Mouse (Mus musculus): ENCODE measurements around the gene Dnah9. TPM values are rescaled to one million over a fixed set of nuclear protein-coding genes. Genes with fewer than 3 reads are reported as not detected.

The Dnah9 gene
- polyA plus RNA-seq, 1 experiment, result not detected

DNA sequence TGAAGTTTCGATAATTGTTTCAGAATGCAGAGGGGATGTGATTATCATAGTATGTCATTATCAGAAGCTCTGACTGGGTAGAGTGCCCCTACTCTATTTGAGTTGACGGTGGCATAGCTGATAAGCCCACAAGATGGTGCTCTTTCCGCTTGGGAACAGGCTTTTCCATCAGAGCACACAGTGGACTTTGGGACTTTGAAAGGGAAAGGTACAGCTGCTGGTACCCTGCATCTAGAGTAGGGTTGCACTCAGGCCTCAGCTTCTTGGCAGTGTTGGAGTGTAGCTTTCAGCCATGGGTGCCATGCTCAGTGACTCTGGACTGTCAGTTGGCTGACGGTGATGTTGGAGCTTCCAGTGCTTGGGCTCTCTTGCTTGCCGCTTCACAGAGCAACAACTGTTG, 348.1 kb downstream of the Dnah9 start:
- Histone ChIP-seq H3K9me3 (replicated peaks; ENCODE audit: control insufficient read depth, insufficient read depth, low read length, poor library complexity, severe bottlenecking) (no peaks in the 10 kb centered on the region), H3K27me3 (ENCODE audit: control insufficient read depth, insufficient read depth, low read length, poor library complexity, severe bottlenecking) (no peaks in the 10 kb centered on the region), H3K36me3 (ENCODE audit: control insufficient read depth, insufficient read depth, low read length, poor library complexity, severe bottlenecking) (peaks cover 2% of the 10 kb centered on the region; the same call in 1 of the 2 replicates), H3K27ac (ENCODE audit: insufficient read depth, low read length) (no peak overlapping the region), H3K4me1 (ENCODE audit: control insufficient read depth, insufficient read depth, low read length) (no peaks in the 10 kb centered on the region), H3K9ac (ENCODE audit: low read depth, poor library complexity, severe bottlenecking) (no peak overlapping the region), H3K4me3 (ENCODE audit: low read depth, low read length) (no peak overlapping the region)
- TF ChIP-seq CTCF (IDR thresholded peaks at IDR 0.05; ENCODE audit: low read depth, low read length) (peak; percentile 6), POLR2A (IDR thresholded peaks at IDR 0.05; ENCODE audit: insufficient read depth, low read length) (no peak)

DNA sequence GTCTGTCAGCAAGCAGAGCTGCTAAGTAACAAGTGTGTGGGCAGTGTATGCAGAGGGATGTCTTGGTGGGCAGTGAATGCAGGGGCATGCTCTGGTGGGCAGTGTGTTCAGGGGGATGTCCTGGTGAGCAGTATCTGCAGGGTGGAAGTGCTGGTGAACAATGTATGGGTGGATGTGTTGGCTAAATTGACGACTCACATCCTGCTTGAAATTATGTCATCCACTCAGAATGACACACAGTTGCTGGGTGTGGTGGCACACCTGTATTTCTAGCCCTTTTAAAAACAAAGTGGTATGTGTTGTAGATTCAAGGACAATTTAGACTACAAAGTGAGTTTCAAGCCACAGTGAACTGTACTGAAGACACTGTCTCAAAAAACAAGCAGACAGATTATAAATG, 350.2 kb downstream of the Dnah9 start:
- no peak overlapping the region for H3K27ac ChIP-seq (ENCODE audit: insufficient read depth, low read length)
- no peaks in the 10 kb centered on the region for H3K27me3 ChIP-seq (ENCODE audit: control insufficient read depth, insufficient read depth, low read length, poor library complexity, severe bottlenecking)
- H3K4me1 ChIP-seq (ENCODE audit: control insufficient read depth, insufficient read depth, low read length), result no peaks in the 10 kb centered on the region
- no peak overlapping the region for H3K4me3 ChIP-seq (ENCODE audit: low read depth, low read length)
- peaks cover 8% of the 10 kb centered on the region for H3K36me3 ChIP-seq (ENCODE audit: control insufficient read depth, insufficient read depth, low read length, poor library complexity, severe bottlenecking)
- H3K9ac ChIP-seq (ENCODE audit: low read depth, poor library complexity, severe bottlenecking), result no peak overlapping the region
- TF ChIP-seq EP300 (IDR thresholded peaks at IDR 0.05; ENCODE audit: insufficient read depth, low read depth, low read length) (no peak), CTCF (IDR thresholded peaks at IDR 0.05; ENCODE audit: low read depth, low read length) (no peak)
- no peaks in the 10 kb centered on the region for H3K9me3 ChIP-seq (replicated peaks; ENCODE audit: control insufficient read depth, insufficient read depth, low read length, poor library complexity, severe bottlenecking)

DNA sequence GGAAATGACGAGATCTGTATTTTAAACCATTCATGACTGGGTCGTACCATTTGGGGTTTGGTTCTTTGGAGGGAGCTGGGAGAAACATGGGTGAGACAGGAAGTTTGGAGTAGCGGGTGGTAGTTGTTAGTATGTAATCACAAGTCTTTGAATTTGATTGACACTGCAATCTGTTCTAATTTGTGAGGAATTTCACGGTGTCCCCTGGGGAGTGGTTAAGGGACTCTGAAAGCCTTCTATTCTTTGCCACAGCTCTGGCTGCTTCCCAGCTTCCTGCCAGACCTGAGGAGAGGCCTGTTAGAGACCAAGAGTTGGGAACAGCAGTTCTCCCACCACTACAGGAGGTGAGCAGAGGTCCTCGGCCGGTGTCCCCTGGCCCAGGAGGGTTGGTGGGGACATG, 352.1 kb downstream of the Dnah9 start:
- no peak overlapping the region for H3K9ac ChIP-seq (ENCODE audit: low read depth, poor library complexity, severe bottlenecking)
- no peak overlapping the region for H3K4me3 ChIP-seq (ENCODE audit: low read depth, low read length)
- H3K27ac ChIP-seq (ENCODE audit: insufficient read depth, low read length), result no peak overlapping the region
- H3K27me3 ChIP-seq (ENCODE audit: control insufficient read depth, insufficient read depth, low read length, poor library complexity, severe bottlenecking), result no peaks in the 10 kb centered on the region
- TF ChIP-seq CTCF (IDR thresholded peaks at IDR 0.05; ENCODE audit: low read depth, low read length) (no peak), EP300 (IDR thresholded peaks at IDR 0.05; ENCODE audit: insufficient read depth, low read depth, low read length) (no peak), POLR2A (IDR thresholded peaks at IDR 0.05; ENCODE audit: insufficient read depth, low read length) (no peak)
- H3K9me3 ChIP-seq (replicated peaks; ENCODE audit: control insufficient read depth, insufficient read depth, low read length, poor library complexity, severe bottlenecking), result no peaks in the 10 kb centered on the region
- H3K4me1 ChIP-seq (ENCODE audit: control insufficient read depth, insufficient read depth, low read length), result no peaks in the 10 kb centered on the region
- H3K36me3 ChIP-seq (ENCODE audit: control insufficient read depth, insufficient read depth, low read length, poor library complexity, severe bottlenecking), result peaks cover 8% of the 10 kb centered on the region

DNA sequence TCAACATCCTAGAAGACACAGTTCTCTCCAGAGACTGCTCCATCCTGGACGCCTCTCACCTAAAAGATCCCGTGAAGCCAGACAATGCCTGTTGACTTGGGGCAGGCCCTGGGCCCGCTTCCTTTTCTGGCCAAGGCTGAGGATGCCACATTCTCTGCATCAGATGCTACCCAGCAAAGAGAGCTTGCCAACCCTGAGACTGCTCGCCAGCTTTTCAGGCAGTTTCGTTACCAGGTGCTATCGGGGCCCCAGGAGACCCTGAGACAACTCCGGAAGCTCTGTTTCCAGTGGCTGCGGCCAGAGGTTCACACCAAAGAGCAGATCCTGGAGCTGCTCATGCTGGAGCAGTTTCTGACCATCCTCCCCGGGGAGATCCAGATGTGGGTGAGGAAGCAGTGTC, 354.0 kb downstream of the Dnah9 start:
- peaks cover 8% of the 10 kb centered on the region for H3K36me3 ChIP-seq (ENCODE audit: control insufficient read depth, insufficient read depth, low read length, poor library complexity, severe bottlenecking)
- no peaks in the 10 kb centered on the region for H3K27me3 ChIP-seq (ENCODE audit: control insufficient read depth, insufficient read depth, low read length, poor library complexity, severe bottlenecking)
- no peak for TF ChIP-seq POLR2A (IDR thresholded peaks at IDR 0.05; ENCODE audit: insufficient read depth, low read length)
- no peak for TF ChIP-seq EP300 (IDR thresholded peaks at IDR 0.05; ENCODE audit: insufficient read depth, low read depth, low read length)
- no peak for TF ChIP-seq CTCF (IDR thresholded peaks at IDR 0.05; ENCODE audit: low read depth, low read length)
- H3K27ac ChIP-seq (ENCODE audit: insufficient read depth, low read length), result no peak overlapping the region
- no peak overlapping the region for H3K4me3 ChIP-seq (ENCODE audit: low read depth, low read length)
- no peak overlapping the region for H3K9ac ChIP-seq (ENCODE audit: low read depth, poor library complexity, severe bottlenecking)
- H3K4me1 ChIP-seq (ENCODE audit: control insufficient read depth, insufficient read depth, low read length), result no peaks in the 10 kb centered on the region
- H3K9me3 ChIP-seq (replicated peaks; ENCODE audit: control insufficient read depth, insufficient read depth, low read length, poor library complexity, severe bottlenecking), result no peaks in the 10 kb centered on the region

DNA sequence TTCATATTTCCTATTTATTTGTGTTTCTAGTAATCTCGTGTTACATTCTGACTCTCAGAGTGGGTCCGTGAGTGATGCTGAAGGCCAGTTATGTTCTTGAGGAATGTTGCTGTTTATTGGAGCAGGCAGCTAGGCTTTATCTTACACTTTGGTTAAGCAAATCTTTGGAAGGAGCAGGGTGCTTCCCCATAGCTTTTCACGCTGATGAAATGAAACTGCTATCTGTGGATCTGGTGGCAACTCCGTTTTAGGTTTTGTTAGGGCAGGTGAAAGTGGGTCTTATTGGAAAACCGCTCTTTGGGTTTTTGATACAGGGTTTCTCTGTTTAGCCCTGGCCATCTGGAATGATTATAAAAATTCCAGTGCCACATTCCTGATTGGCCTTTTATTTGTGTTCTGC, 356.3 kb downstream of the Dnah9 start:
- H3K9ac ChIP-seq (ENCODE audit: low read depth, poor library complexity, severe bottlenecking), result no peak overlapping the region
- no peak for TF ChIP-seq POLR2A (IDR thresholded peaks at IDR 0.05; ENCODE audit: insufficient read depth, low read length)
- TF ChIP-seq EP300 (IDR thresholded peaks at IDR 0.05; ENCODE audit: insufficient read depth, low read depth, low read length), result no peak
- TF ChIP-seq CTCF (IDR thresholded peaks at IDR 0.05; ENCODE audit: low read depth, low read length), result no peak
- no peak overlapping the region for H3K27ac ChIP-seq (ENCODE audit: insufficient read depth, low read length)

GRCm38 (mm10) chr11:65807601-65808000, 360.8 kb downstream of the Dnah9 start:
- H3K4me1 ChIP-seq (ENCODE audit: control insufficient read depth, insufficient read depth, low read length), result no peaks in the 10 kb centered on the region
- no peaks in the 10 kb centered on the region for H3K36me3 ChIP-seq (ENCODE audit: control insufficient read depth, insufficient read depth, low read length, poor library complexity, severe bottlenecking)
- TF ChIP-seq EP300 (IDR thresholded peaks at IDR 0.05; ENCODE audit: insufficient read depth, low read depth, low read length) (no peak), POLR2A (IDR thresholded peaks at IDR 0.05; ENCODE audit: insufficient read depth, low read length) (no peak), CTCF (IDR thresholded peaks at IDR 0.05; ENCODE audit: low read depth, low read length) (no peak)
- H3K27me3 ChIP-seq (ENCODE audit: control insufficient read depth, insufficient read depth, low read length, poor library complexity, severe bottlenecking), result no peaks in the 10 kb centered on the region
- H3K9ac ChIP-seq (ENCODE audit: low read depth, poor library complexity, severe bottlenecking), result peak overlapping the region; percentile 73
- no peaks in the 10 kb centered on the region for H3K9me3 ChIP-seq (replicated peaks; ENCODE audit: control insufficient read depth, insufficient read depth, low read length, poor library complexity, severe bottlenecking)
- peak overlapping the region; percentile 96 for H3K4me3 ChIP-seq (ENCODE audit: low read depth, low read length)
- no peak overlapping the region; the same call in 1 of the 2 replicates for H3K27ac ChIP-seq (ENCODE audit: insufficient read depth, low read length)

More for the DNA sequence above, 356.3 kb downstream of the Dnah9 start:
- no peaks in the 10 kb centered on the region for H3K27me3 ChIP-seq (ENCODE audit: control insufficient read depth, insufficient read depth, low read length, poor library complexity, severe bottlenecking)
- H3K4me1 ChIP-seq (ENCODE audit: control insufficient read depth, insufficient read depth, low read length), result no peaks in the 10 kb centered on the region
- no peaks in the 10 kb centered on the region for H3K9me3 ChIP-seq (replicated peaks; ENCODE audit: control insufficient read depth, insufficient read depth, low read length, poor library complexity, severe bottlenecking)
- H3K4me3 ChIP-seq (ENCODE audit: low read depth, low read length), result no peak overlapping the region
- H3K36me3 ChIP-seq (ENCODE audit: control insufficient read depth, insufficient read depth, low read length, poor library complexity, severe bottlenecking), result peaks cover 8% of the 10 kb centered on the region

Measured in ES-Bruce4 (cell line).